Mouse (Mus musculus) adrenal gland, postnatal 25 days (tissue): ENCODE results near the gene Slc30a3. TPM values are rescaled to one million over a fixed set of nuclear protein-coding genes. Genes with fewer than 3 reads are reported as not detected.
"Not testable (repeated sequence)": the region's sequence is repeated elsewhere in the genome, so short reads cannot be mapped to it uniquely, and the experiment has no call there.

Experiments used
- DNase-seq: peaks from one replicate; pipeline ENCODE4 v3.0.0; 2021; ENCODE audit warnings: mixed read lengths
- total RNA-seq: library from RNA; stranded (reverse); gene quantifications from 2 replicates; pipeline ENCODE4 v1.2.3, GENCODE M21; 2021

Gene Slc30a3
- total RNA-seq, 1 experiment from 2014 or later: not detected

- DNase-seq: no peak
Measured at GRCm38 (mm10) chr5:31048763-31049641, 59.0 kb downstream of the Slc30a3 start, which contains the start of gene Slc5a6. Slc5a6 (minus strand) TSS chr5:31048924.

GRCm38 (mm10) chr5:31047848-31048762 lies 59.9 kb downstream of the Slc30a3 start, which contains the start of gene Atraid:
Atraid (plus strand) TSS chr5:31048312.
- DNase-seq: peak; percentile 98

GRCm38 (mm10) chr5:31047074-31047473 lies 61.0 kb downstream of the Slc30a3 start:
- DNase-seq: no peak

GRCm38 (mm10) chr5:31046416-31046815 lies 61.6 kb downstream of the Slc30a3 start:
- no peak for DNase-seq

- peak; percentile 39 for DNase-seq
Measured at GRCm38 (mm10) chr5:31038171-31038845, 69.7 kb downstream of the Slc30a3 start.

GRCm38 (mm10) chr5:31036556-31036955 lies 71.5 kb downstream of the Slc30a3 start:
- not testable (repeated sequence) for DNase-seq

Other genes with a start within 250 kb of the Slc30a3 start
- gene Tmem214, start 240.2 kb downstream of the Slc30a3 start, total RNA-seq: 49.2 and 52.8 TPM in 2 replicates
- gene Agbl5, start 219.5 kb downstream of the Slc30a3 start, total RNA-seq: 12.1 and 17.3 TPM in 2 replicates
- gene Ost4, start 200.4 kb downstream of the Slc30a3 start, total RNA-seq: 190 and 207 TPM in 2 replicates
- gene Emilin1, start 194.8 kb downstream of the Slc30a3 start, total RNA-seq: 41.3 and 57.2 TPM in 2 replicates
- 28.5 and 58.5 TPM in 2 replicates for gene Khk, start 186.8 kb downstream of the Slc30a3 start, total RNA-seq
- gene Cgref1, start 162.6 kb downstream of the Slc30a3 start, total RNA-seq: 1.0 TPM in 1 of 2 replicates, not detected in the other
- 131 TPM in 2 replicates for gene Preb, start 147.9 kb downstream of the Slc30a3 start, total RNA-seq
- gene Tcf23, start 139.6 kb downstream of the Slc30a3 start, total RNA-seq: 0.70 and 1.3 TPM in 2 replicates
- gene Atraid, start 59.9 kb downstream of the Slc30a3 start, total RNA-seq: 136 and 139 TPM in 2 replicates
- gene Slc5a6, start 59.3 kb downstream of the Slc30a3 start, total RNA-seq: 26.4 and 32.1 TPM in 2 replicates
- gene Cad, start 53.5 kb downstream of the Slc30a3 start, total RNA-seq: 28.3 and 29.1 TPM in 2 replicates
- not detected in 2 replicates for gene Dnajc5g, start 2.0 kb downstream of the Slc30a3 start, total RNA-seq
- not detected in 2 replicates for gene Trim54, start 8.5 kb upstream of the Slc30a3 start, total RNA-seq
- gene Ucn, start 30.6 kb upstream of the Slc30a3 start, total RNA-seq: not detected in 2 replicates
- 60.3 and 66.6 TPM in 2 replicates for gene Mpv17, start 46.0 kb upstream of the Slc30a3 start, total RNA-seq
- gene Gm29609, start 71.7 kb upstream of the Slc30a3 start, total RNA-seq: 3.2 and 3.5 TPM in 2 replicates
- gene Gtf3c2, start 71.9 kb upstream of the Slc30a3 start, total RNA-seq: 67.1 and 82.5 TPM in 2 replicates
- gene Snx17, start 85.0 kb upstream of the Slc30a3 start, total RNA-seq: 97.6 and 99.5 TPM in 2 replicates
- gene Eif2b4, start 85.2 kb upstream of the Slc30a3 start, total RNA-seq: 45.2 and 52.6 TPM in 2 replicates
- gene Zfp513, start 94.1 kb upstream of the Slc30a3 start, total RNA-seq: 28.4 and 34.3 TPM in 2 replicates
- 105 and 137 TPM in 2 replicates for gene Ppm1g, start 112.5 kb upstream of the Slc30a3 start, total RNA-seq
- gene Nrbp1, start 132.6 kb upstream of the Slc30a3 start, total RNA-seq: 80.5 and 107 TPM in 2 replicates
- gene Gm9970, start 133.0 kb upstream of the Slc30a3 start, total RNA-seq: not detected in 2 replicates
- gene Krtcap3, start 143.5 kb upstream of the Slc30a3 start, total RNA-seq: 5.2 and 5.3 TPM in 2 replicates
- 39.9 and 46.1 TPM in 2 replicates for gene Ift172, start 182.9 kb upstream of the Slc30a3 start, total RNA-seq
- 4.1 and 6.7 TPM in 2 replicates for gene Fndc4, start 187.8 kb upstream of the Slc30a3 start, total RNA-seq
- 0.55 and 0.95 TPM in 2 replicates for gene Gckr, start 189.2 kb upstream of the Slc30a3 start, total RNA-seq